Mouse (Mus musculus) retina, embryonic 14.5 days (tissue): Measurements from ENCODE around the gene Gnao1.
A peak's percentile ranks its signal among the peaks of the same experiment; 100 is the strongest.

ENCODE experiments used
- DNase-seq: peaks from one replicate; pipeline ENCODE4 v3.0.0-alpha.2; 2015; ENCODE audit warnings: low spot score

The Gnao1 gene

DNA sequence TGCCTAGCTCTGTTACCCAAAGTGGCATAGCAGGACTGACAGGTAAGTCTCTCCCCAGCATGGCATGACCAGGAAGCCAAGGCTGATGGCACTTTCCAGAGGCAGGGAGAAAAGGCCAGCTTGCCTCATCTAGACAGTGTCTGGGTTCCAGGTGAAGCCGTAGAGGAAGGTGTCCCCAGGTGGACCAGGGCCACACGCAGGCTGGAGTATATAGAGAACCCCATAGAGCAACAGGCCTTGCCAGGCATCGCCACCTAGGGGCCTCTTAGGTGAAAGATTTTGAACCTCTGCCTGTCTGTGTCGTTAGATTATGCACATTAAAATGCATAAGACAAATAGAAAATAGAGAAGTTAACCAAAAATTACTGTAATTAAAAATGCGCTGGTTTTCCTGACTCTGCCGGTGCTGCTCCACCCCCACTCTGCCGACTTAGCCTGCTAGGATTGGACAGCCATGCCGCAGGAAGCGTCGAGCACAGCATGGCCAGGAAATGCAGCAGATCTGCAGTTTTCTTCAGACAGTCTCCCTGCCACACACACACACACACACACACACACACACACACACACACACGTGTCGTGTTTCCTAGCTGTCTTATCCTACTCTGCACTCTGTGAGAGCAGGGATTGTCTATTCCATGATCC, 34.2 kb downstream of the Gnao1 start:
- DNase-seq: no peak

- DNase-seq: no peak
Observed at GRCm38 (mm10) chr8:93845186-93845585, 35.4 kb downstream of the Gnao1 start.

DNA sequence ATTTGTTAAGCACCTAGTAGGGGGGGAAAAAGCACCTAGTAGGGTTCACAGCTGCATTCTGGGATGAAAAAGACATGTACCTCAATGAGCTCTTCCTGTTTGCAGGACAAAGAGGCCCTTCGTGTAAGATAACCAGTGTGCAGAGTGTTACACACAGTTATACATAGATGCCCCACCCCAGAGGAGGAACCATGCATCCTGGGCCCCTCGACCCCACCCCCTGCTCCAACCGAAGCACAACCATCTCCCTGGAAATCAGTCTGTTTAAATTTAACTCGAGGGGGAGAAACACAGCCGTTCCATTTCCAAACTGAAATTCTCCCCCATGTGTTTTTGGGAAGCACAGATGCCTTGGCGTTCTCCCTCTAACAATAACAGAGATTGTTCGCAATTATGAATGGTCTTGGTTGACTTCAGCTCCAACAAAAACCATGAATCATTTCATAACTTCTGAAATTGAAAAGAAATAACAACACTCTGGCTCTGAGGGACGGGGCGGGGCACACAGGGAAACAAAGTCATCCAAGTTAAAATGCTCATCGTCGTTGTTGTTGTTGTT, 42.4 kb downstream of the Gnao1 start:
- no peak for DNase-seq

GRCm38 (mm10) chr8:93852851-93853461, 43.2 kb downstream of the Gnao1 start:
- no peak for DNase-seq

- peak; percentile 43 for DNase-seq
Observed at GRCm38 (mm10) chr8:93854676-93855075, 44.9 kb downstream of the Gnao1 start.

GRCm38 (mm10) chr8:93855272-93855671, 45.5 kb downstream of the Gnao1 start:
- no peak for DNase-seq

- no peak for DNase-seq
Observed at GRCm38 (mm10) chr8:93857144-93857543, 47.4 kb downstream of the Gnao1 start.

DNA sequence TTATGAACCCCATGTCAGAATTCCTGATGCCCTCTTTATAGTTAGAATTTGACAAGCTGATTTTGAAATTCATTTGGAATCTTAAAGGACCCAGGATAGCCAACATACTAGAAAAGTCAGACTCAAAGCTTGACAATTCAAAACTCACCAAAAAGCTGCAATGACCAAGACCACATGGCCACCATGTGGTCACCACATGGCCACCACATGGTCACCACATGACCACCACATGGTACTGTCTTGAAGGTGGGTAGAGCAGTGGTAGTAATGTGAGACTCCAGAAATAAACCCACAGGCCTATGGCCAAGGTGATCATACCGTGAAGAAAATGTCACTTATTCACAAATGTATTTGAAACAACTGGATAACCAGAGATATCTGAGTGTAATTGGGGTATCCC, 48.5 kb downstream of the Gnao1 start:
- no peak for DNase-seq

- DNase-seq: no peak
Observed at GRCm38 (mm10) chr8:93860020-93860419, 50.3 kb downstream of the Gnao1 start.

DNA sequence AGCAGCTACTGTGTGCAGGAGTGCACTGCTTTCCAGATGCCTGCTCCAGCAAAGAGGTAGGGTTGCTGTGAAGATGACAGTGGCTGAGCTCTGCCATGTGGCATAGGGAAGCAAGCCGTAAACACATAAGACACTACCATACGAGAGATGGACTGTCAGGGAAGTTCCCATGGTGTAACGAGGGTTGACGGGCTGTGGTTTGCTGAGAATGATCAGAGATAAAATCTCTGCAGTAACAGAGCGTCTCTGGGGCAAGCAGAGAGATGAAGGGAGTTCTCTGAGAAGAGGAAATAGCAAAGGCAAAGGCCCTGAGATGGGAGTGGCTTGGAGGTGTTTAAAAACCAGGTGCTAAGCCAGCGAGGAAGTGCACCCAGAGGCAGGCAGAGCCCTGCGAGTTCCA, 54.3 kb downstream of the Gnao1 start:
- DNase-seq: no peak

GRCm38 (mm10) chr8:93866271-93866670, 56.5 kb downstream of the Gnao1 start:
- DNase-seq: no peak

DNA sequence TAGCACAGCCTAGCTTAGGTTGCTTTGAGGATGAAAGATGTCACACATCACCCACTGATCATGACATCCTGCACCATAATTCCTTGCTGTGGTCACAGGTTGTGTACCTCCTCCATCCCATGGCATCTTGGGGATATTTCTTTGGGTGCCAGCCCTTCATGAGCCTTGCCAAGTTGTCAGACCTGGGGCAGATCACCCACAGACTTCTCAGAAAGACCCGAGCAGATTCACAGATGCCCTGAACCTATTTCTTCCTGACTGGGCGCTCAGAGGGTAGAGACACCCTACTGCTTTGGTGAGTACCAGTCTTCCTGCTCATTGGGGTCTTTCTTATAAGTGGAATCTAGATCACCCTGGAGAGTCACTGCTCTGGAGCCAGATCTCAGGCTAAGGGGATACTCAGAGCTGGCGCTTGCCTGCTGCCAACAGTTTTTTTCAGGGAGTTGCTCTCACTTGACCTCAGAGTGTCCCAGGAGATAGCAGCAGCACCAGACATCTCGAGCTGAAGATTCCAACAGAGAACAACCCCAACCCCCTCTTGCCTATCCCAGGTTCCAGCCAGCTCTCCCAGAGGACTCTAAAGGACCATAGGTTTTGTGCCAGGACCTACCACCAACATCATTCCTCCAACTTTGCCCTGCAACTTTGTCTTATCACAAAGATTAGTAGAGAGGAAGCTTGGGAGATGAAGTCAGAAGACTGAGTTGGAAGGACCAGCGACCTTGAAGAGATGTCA, 58.9 kb downstream of the Gnao1 start:
- no peak for DNase-seq

GRCm38 (mm10) chr8:93871275-93871674, 61.5 kb downstream of the Gnao1 start:
- no peak for DNase-seq

DNA sequence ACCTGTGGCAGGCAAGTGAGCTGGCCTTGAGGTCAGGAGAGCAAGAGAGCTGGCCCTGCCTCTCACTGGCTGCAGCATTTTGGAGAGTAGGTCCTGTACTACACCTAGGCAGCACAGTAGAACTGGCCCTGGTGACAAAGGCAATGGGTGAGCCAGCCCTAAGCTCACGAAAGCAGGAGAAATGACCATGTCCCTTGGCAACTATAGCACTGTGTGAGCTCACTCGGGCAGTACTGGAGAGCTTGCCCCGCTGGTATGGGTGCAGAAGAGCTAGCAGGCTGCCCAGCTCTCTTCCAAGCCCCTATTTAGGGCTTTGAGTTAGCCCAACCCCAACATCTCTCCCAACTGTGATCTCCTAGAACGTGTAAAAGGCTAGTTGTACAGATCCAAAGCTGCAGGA, 68.6 kb downstream of the Gnao1 start:
- DNase-seq: no peak

- no peak for DNase-seq
Observed at GRCm38 (mm10) chr8:93879966-93880365, 70.2 kb downstream of the Gnao1 start.

- DNase-seq: no peak
Observed at GRCm38 (mm10) chr8:93881381-93881780, 71.6 kb downstream of the Gnao1 start.

DNA sequence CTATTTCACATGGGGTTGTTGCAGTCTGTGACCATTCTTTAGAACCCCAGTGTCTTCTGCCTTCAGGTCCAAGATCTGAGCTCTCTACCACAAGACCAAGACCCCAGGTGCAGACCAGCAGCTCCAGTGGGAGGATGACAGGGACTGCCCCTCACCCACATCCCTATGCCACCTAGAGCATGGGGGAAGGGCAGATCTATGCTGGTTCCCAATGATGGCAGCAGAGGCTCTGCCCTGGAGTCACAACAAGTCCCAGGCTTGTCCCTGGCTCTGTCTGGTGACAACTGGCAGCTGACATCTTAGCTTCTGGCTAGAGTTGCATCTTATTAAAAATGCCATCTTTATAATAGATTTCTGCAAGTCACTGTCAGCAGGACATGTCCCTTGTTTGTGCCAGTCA, 73.5 kb downstream of the Gnao1 start:
- DNase-seq: no peak

- DNase-seq: no peak
Observed at GRCm38 (mm10) chr8:93883771-93884170, 74.0 kb downstream of the Gnao1 start.

DNA sequence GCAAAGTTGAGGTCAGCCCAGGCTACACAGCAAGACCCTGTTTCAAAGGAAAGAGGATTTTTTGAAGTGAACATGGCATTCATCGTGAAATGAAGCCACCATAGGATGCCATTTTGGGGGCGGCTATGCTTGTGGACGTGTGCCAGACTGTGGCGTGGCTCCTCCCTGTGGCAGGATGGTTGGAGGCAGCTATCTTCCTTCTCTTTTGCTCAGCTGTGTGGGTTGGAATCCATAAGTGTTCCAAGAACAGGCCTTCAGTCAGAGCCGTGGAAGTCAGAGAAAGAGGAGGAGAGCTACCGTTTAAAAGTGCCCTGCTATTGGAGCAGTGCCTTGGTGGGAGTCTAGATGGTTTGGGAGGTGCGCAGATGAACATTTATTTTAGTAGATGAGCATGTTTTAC, 74.5 kb downstream of the Gnao1 start:
- no peak for DNase-seq

- no peak for DNase-seq
Observed at GRCm38 (mm10) chr8:93886181-93886580, 76.4 kb downstream of the Gnao1 start.

DNA sequence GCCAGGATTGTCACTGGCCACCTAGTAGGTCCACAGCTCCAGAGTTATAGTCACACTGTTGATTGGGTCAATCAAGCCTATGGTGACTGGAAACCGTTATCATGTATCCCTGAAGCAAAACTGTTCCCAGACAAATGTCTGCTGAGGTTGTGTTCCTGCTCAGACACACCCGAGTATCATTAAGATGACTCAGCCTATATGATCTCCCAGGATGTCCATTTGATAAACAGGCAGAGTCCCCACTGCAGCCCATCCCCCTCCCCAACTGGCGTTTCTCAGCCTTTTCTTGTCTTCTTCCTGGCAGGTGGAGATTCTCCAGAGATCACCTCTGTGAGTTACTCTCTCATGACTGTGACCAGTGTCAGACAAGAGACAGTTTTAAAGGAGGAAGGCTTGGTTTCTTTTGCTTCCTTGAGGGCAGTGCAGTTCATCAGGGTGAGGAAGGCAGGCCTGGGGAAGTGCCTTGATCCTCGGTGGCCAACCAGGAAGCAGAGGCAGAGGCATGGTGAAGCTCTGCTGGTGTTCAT, 78.4 kb downstream of the Gnao1 start:
- no peak for DNase-seq

GRCm38 (mm10) chr8:93888702-93889480, 79.1 kb downstream of the Gnao1 start:
- peak; percentile 58 for DNase-seq
